Mouse (Mus musculus) left cerebral cortex, postnatal 25 days (tissue): ENCODE measurements around the gene Clec2h. TPM values are rescaled to one million over a fixed set of nuclear protein-coding genes. Genes with fewer than 3 reads are reported as not detected.

Source experiments
- DNase-seq, 2 experiments: peaks; one replicate each; pipeline ENCODE4 v3.0.0; 2022; ENCODE audit warnings: low spot score in 2 of 2, mixed read lengths in 1 of 2
- intact Hi-C: fragments of 180-260 bp; cut with DNase I; formaldehyde crosslinking; loops from one replicate; pipeline ENCODE4 v1.15.1; 2025
- total RNA-seq, 2 experiments: library from RNA; stranded (reverse); gene quantifications; 2 replicates each; pipeline ENCODE4 v1.2.3; 2021

The Clec2h gene
- total RNA-seq, 2 experiments from 2014 or later: 0.46 TPM; not detected in 1

DNA sequence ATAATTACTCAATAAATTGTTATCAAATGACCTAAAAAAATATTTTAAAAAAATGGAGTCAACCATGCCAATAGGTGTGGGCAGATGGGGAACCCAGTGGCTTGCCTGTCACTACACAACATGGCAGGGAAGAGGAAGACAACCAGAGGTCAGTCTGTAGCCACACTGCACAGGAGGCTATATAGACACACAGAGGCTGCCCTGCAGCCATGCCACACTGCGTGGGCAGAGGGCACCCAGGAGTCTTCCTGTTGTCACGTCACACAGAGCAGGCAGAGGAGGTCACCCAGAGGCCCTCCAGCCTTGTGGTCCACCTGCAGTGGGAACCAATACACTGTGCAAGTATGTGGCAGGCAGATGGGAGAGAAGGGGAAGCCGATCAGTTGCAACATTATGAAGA lies 39.5 kb downstream of the Clec2h start:
- intact Hi-C loops: no loop called here

DNA sequence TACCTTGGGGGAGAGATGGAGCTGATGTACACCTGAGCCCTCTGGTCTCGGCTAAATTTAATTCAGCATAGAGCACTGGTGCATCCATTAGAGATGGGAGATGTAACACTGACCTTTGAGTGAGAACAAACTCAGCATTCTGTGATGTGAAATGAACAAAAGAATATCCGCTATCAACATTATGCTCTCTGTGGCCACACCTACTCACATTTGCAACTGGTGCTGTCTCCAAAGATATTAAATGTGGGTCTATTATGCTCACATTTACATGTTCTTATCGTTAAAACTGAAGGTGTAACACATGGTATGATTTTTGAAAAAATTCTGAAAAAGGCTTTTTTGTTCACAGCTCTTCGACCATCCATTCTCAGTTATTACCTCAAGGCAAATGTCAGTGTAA lies 60.8 kb downstream of the Clec2h start, which contains the start of gene Klrb1:
Gene Klrb1, minus strand, starts transcription at position 101 of the 400 bp plus-strand sequence.
- intact Hi-C loops: no loop called here
- DNase-seq: no peak

More for the DNA sequence above, 39.5 kb downstream of the Clec2h start:
- no peak for DNase-seq

Other genes with a start within 250 kb of the Clec2h start
- 10 to 100 TPM; 25.0 to 30.9 TPM for gene Itfg2, start 237.5 kb upstream of the Clec2h start, total RNA-seq
- 100 to 1,000 TPM; 117 to 119 TPM for gene Fkbp4, start 223.7 kb upstream of the Clec2h start, total RNA-seq
- gene Pzp, start 135.7 kb upstream of the Clec2h start, total RNA-seq: not detected
- 10 to 100 TPM; 14.7 to 15.6 TPM for gene A2ml1, start 80.8 kb upstream of the Clec2h start, total RNA-seq
- not detected for gene Klrb1a, start 38.9 kb upstream of the Clec2h start, total RNA-seq
- not detected for gene Klrb1, start 60.7 kb downstream of the Clec2h start, total RNA-seq
- gene Klrb1c, start 126.8 kb downstream of the Clec2h start, total RNA-seq: not detected
- gene Gm44511, start 163.9 kb downstream of the Clec2h start, total RNA-seq: not detected
- not detected for gene Klrb1b, start 163.9 kb downstream of the Clec2h start, total RNA-seq
- gene Clec2i, start 225.2 kb downstream of the Clec2h start, total RNA-seq: not detected
- gene BC035044, start 228.7 kb downstream of the Clec2h start, total RNA-seq: 1 to 10 TPM in 1 of 2 experiments, under 1 TPM in 1; 0.96 to 1.4 TPM